9 mouse cellular contexts compared by ENCODE assay signal in genomic region chr8:124368213-124368612, GRCm38 (mm10).
DNase-seq lines count a peak whose midpoint lies in the region; ATAC-seq and TF ChIP-seq lines count a peak whose summit lies in the region.
"Had no signal": no experiment of that assay in that cellular context is flagged by ENCODE, and none has a peak within 500 bp of the region (broad histone marks: within the 10 kb centered on the region; RNA-seq: fewer than 3 reads in every experiment).

No protein-coding gene starts in this region.

- 24% methylated on average over 8 of the region's 8 CpGs for WGBS in embryonic facial prominence, embryonic 10.5 days
- 14% methylated on average over 8 of the region's 8 CpGs for WGBS in hindbrain, postnatal 0 days
- WGBS in lung, embryonic 14.5 days: 16% methylated on average over 8 of the region's 8 CpGs

- DNase-seq in 3T3-L1 (ENCODE audit: low read depth, low spot score): peak; percentile 70
- DNase-seq in A20 (ENCODE audit: low read depth, low spot score): peak; percentile 71
- peak; percentile 66 for DNase-seq in adrenal gland, postnatal 25 days
- peak; percentile 78 for DNase-seq in embryonic facial prominence, embryonic 10.5 days (ENCODE audit: low spot score)
- DNase-seq in hindbrain, postnatal 0 days (ENCODE audit: low spot score): peak; percentile 86
- peak; percentile 89 for DNase-seq in lung, embryonic 14.5 days
- peak; percentile 63 for DNase-seq in retina, postnatal 7 days (ENCODE audit: low read depth, low spot score)
- no peak for DNase-seq in layer of hippocampus, adult 11-12 months (ENCODE audit: low spot score)

- no peak overlapping the region for H3K4me2 ChIP-seq in hindbrain, postnatal 0 days (ENCODE audit: low read depth, low read length)
- no peak overlapping the region for H3K4me2 ChIP-seq in lung, embryonic 14.5 days
- H3K4me2 ChIP-seq: hindbrain, embryonic 15.5 days had no signal

- no peaks in the 10 kb centered on the region for H3K4me1 ChIP-seq in embryonic facial prominence, embryonic 10.5 days
- H3K4me1 ChIP-seq in hindbrain, postnatal 0 days (ENCODE audit: insufficient read depth, low read length): no peaks in the 10 kb centered on the region
- H3K4me1 ChIP-seq in lung, embryonic 14.5 days (ENCODE audit: insufficient read depth): no peaks in the 10 kb centered on the region
- H3K4me1 ChIP-seq: hindbrain, embryonic 15.5 days had no signal

- peak; percentile 91 for TF ChIP-seq CTCF in hindbrain, postnatal 0 days (IDR thresholded peaks at IDR 0.05; ENCODE audit: low read depth)
- peak; percentile 92 for TF ChIP-seq CTCF in lung, embryonic 14.5 days (IDR thresholded peaks at IDR 0.05; ENCODE audit: low read depth)

- H3K9ac ChIP-seq in hindbrain, postnatal 0 days (replicated peaks; ENCODE audit: low read length): no peak overlapping the region
- H3K9ac ChIP-seq in lung, embryonic 14.5 days: no peak overlapping the region
- H3K9ac ChIP-seq: hindbrain, embryonic 15.5 days had no signal

- H3K27me3 ChIP-seq in embryonic facial prominence, embryonic 10.5 days (replicated peaks; ENCODE audit: low read depth, poor library complexity, severe bottlenecking): no peaks in the 10 kb centered on the region
- H3K27me3 ChIP-seq in hindbrain, postnatal 0 days (ENCODE audit: insufficient read depth, low read length): no peaks in the 10 kb centered on the region
- H3K27me3 ChIP-seq in lung, embryonic 14.5 days (ENCODE audit: insufficient read depth, low read length): no peaks in the 10 kb centered on the region
- H3K27me3 ChIP-seq: hindbrain, embryonic 15.5 days had no signal

- no peaks in the 10 kb centered on the region for H3K9me3 ChIP-seq in embryonic facial prominence, embryonic 10.5 days
- H3K9me3 ChIP-seq in hindbrain, postnatal 0 days (ENCODE audit: low read length): no peaks in the 10 kb centered on the region
- no peaks in the 10 kb centered on the region for H3K9me3 ChIP-seq in lung, embryonic 14.5 days (ENCODE audit: low read depth, low read length)
- H3K9me3 ChIP-seq: hindbrain, embryonic 15.5 days had no signal

- no peaks in the 10 kb centered on the region for H3K36me3 ChIP-seq in embryonic facial prominence, embryonic 10.5 days (replicated peaks)
- peaks cover 15% of the 10 kb centered on the region; the same call in 1 of the 2 replicates for H3K36me3 ChIP-seq in hindbrain, postnatal 0 days (ENCODE audit: insufficient read depth, low read length)
- no peaks in the 10 kb centered on the region for H3K36me3 ChIP-seq in lung, embryonic 14.5 days (ENCODE audit: insufficient read depth)

- H3K4me3 ChIP-seq in embryonic facial prominence, embryonic 10.5 days: no peak overlapping the region
- H3K4me3 ChIP-seq in hindbrain, postnatal 0 days (ENCODE audit: low read length): no peak overlapping the region
- no peak overlapping the region for H3K4me3 ChIP-seq in lung, embryonic 14.5 days (ENCODE audit: low read depth, low read length)
- H3K4me3 ChIP-seq: hindbrain, embryonic 15.5 days had no signal

- peak; percentile 80 for ATAC-seq in hindbrain, postnatal 0 days
- ATAC-seq in lung, embryonic 14.5 days (ENCODE audit: insufficient read depth): no peak

- H3K27ac ChIP-seq in embryonic facial prominence, embryonic 10.5 days (replicated peaks): no peak overlapping the region
- no peak overlapping the region for H3K27ac ChIP-seq in hindbrain, postnatal 0 days
- no peak overlapping the region for H3K27ac ChIP-seq in lung, embryonic 14.5 days (ENCODE audit: low read depth)
- H3K27ac ChIP-seq: hindbrain, embryonic 15.5 days had no signal
